Mouse (Mus musculus) spleen, adult 2 months (tissue): ENCODE results near the gene Adgre4.
"Not testable (repeated sequence)": the region's sequence is repeated elsewhere in the genome, so short reads cannot be mapped to it uniquely, and the experiment has no call there.

Source experiments
- CTCF ChIP-seq: fragments of 200-500 bp; IDR thresholded peaks from 2 replicates; pipeline ENCODE4 v1.5.1; 2011; ENCODE audit warnings: mild to moderate bottlenecking, inconsistent platforms; ENCODE audit not compliant: insufficient read depth, insufficient read length, insufficient replicate concordance; ENCODE audit errors: extremely low read depth
- POLR2A ChIP-seq: fragments of 200-500 bp; IDR thresholded peaks from 2 replicates; pipeline ENCODE4 v1.6.1; 2011; ENCODE audit warnings: low read depth, low read length, inconsistent platforms

- TF ChIP-seq POLR2A, CTCF: not testable (repeated sequence)
Observed at GRCm38 (mm10) chr17:55892406-55892955, 142.7 kb downstream of the Adgre4 start.
